Mouse (Mus musculus) forebrain, embryonic 15.5 days (tissue): ENCODE measurements around the gene Gm49416. TPM values are rescaled to one million over a fixed set of nuclear protein-coding genes. Genes with fewer than 3 reads are reported as not detected.
A peak's percentile ranks its signal among the peaks of the same experiment; 100 is the strongest.
"Not testable (repeated sequence)": the region's sequence is repeated elsewhere in the genome, so short reads cannot be mapped to it uniquely, and the experiment has no call there.

Source experiments
- ATAC-seq: fragments of 200-750 bp; cut with Nextera tagmentation; replicated peaks from 2 replicates; pipeline ENCODE4 v1.8.0; 2017; ENCODE audit warnings: mild to moderate bottlenecking, moderate TSS enrichment, moderate library complexity
- H3K27ac ChIP-seq: fragments of 300-500 bp; sonication (generic); replicated peaks from 2 replicates; pipeline ENCODE4 v1.5.1; 2015; ENCODE audit warnings: mild to moderate bottlenecking, inconsistent platforms
- H3K27me3 ChIP-seq: fragments of 300-500 bp; sonication (generic); 2 replicates; pipeline ENCODE4 v1.6.1; 2015; ENCODE audit warnings: inconsistent platforms
- H3K36me3 ChIP-seq: fragments of 300-500 bp; sonication (generic); 2 replicates; pipeline ENCODE4 v1.6.1; 2015; ENCODE audit warnings: mild to moderate bottlenecking, inconsistent platforms
- H3K4me1 ChIP-seq: fragments of 300-500 bp; sonication (generic); 2 replicates; pipeline ENCODE4 v1.6.1; 2015; ENCODE audit warnings: inconsistent platforms
- H3K4me2 ChIP-seq: fragments of 300-500 bp; sonication (generic); replicated peaks from 2 replicates; pipeline ENCODE4 v1.6.1; 2015; ENCODE audit warnings: mild to moderate bottlenecking, inconsistent platforms
- H3K4me3 ChIP-seq: fragments of 300-500 bp; sonication (generic); 2 replicates; pipeline ENCODE4 v1.5.1; 2015; ENCODE audit warnings: mild to moderate bottlenecking, inconsistent platforms
- H3K9ac ChIP-seq: fragments of 300-500 bp; sonication (generic); replicated peaks from 2 replicates; pipeline ENCODE4 v1.6.1; 2015; ENCODE audit warnings: mild to moderate bottlenecking, inconsistent platforms
- H3K9me3 ChIP-seq: fragments of 300-500 bp; sonication (generic); 2 replicates; pipeline ENCODE4 v1.6.1; 2016; ENCODE audit warnings: inconsistent platforms
- WGBS: fragments of 180-500 bp; shearing (Covaris S2); methylation state at CpG from one replicate; pipeline ENCODE4 v1.1.7; 2015; ENCODE audit warnings: mixed read lengths; 5-methylcytosine and 5-hydroxymethylcytosine counted together
- polyA plus RNA-seq: library from polyadenylated mRNA; unstranded; fragments of >200 nt; fragmentation: Nextera tagmentation; extraction: Ambion mirVana; gene quantifications from 2 replicates; pipeline ENCODE4 v1.2.1, GENCODE M21; 2015

Gene Gm49416
- polyA plus RNA-seq, 1 experiment from 2014 or later: 0.25 TPM

- Histone ChIP-seq H3K9me3 (no peaks in the 10 kb centered on the region), H3K9ac (no peak overlapping the region), H3K36me3 (peaks cover 12% of the 10 kb centered on the region), H3K4me1 (no peaks in the 10 kb centered on the region), H3K27me3 (no peaks in the 10 kb centered on the region), H3K4me3 (no peak overlapping the region), H3K27ac (no peak overlapping the region), H3K4me2 (no peak overlapping the region)
- ATAC-seq: no peak
- WGBS: 82% methylated on average over 3 of the region's 3 CpGs
These were observed 35.6 kb upstream of the Gm49416 start for GRCm38 (mm10) chr19:8853117-8853516.

GRCm38 (mm10) chr19:8857689-8858088 lies 31.0 kb upstream of the Gm49416 start:
- WGBS: 50% methylated on average over 4 of the region's 4 CpGs
- H3K27ac ChIP-seq: no peak overlapping the region
- H3K4me3 ChIP-seq: no peak overlapping the region
- no peak overlapping the region for H3K9ac ChIP-seq
- no peaks in the 10 kb centered on the region for H3K27me3 ChIP-seq
- H3K4me1 ChIP-seq: no peaks in the 10 kb centered on the region
- H3K36me3 ChIP-seq: no peaks in the 10 kb centered on the region
- ATAC-seq: no peak
- H3K4me2 ChIP-seq: no peak overlapping the region
- no peaks in the 10 kb centered on the region for H3K9me3 ChIP-seq

GRCm38 (mm10) chr19:8859018-8859417 lies 29.7 kb upstream of the Gm49416 start:
- H3K4me2 ChIP-seq: no peak overlapping the region
- no peak overlapping the region for H3K4me3 ChIP-seq
- H3K36me3 ChIP-seq: no peaks in the 10 kb centered on the region
- no peak overlapping the region for H3K9ac ChIP-seq
- no peaks in the 10 kb centered on the region for H3K4me1 ChIP-seq
- no peaks in the 10 kb centered on the region for H3K27me3 ChIP-seq
- no peak overlapping the region for H3K27ac ChIP-seq
- no peak for ATAC-seq
- 16% methylated on average over 1 of the region's 1 CpGs for WGBS
- H3K9me3 ChIP-seq: no peaks in the 10 kb centered on the region

- ATAC-seq: no peak
- 84% methylated on average over 6 of the region's 6 CpGs for WGBS
- H3K36me3 ChIP-seq: no peaks in the 10 kb centered on the region
- H3K27ac ChIP-seq: no peak overlapping the region
- H3K9me3 ChIP-seq: no peaks in the 10 kb centered on the region
- H3K4me2 ChIP-seq: no peak overlapping the region
- no peak overlapping the region for H3K9ac ChIP-seq
- H3K4me3 ChIP-seq: no peak overlapping the region
- no peaks in the 10 kb centered on the region for H3K27me3 ChIP-seq
- H3K4me1 ChIP-seq: no peaks in the 10 kb centered on the region
These were observed 24.5 kb upstream of the Gm49416 start for GRCm38 (mm10) chr19:8864265-8864664.

GRCm38 (mm10) chr19:8870381-8870780 lies 18.3 kb upstream of the Gm49416 start:
- H3K4me3 ChIP-seq, ATAC-seq, H3K9me3 ChIP-seq, H3K9ac ChIP-seq, H3K27ac ChIP-seq, H3K4me2 ChIP-seq, H3K27me3 ChIP-seq: not testable (repeated sequence)
- Histone ChIP-seq H3K4me1 (peaks cover 18% of the 10 kb centered on the region), H3K36me3 (peaks cover 22% of the 10 kb centered on the region)
- 71% methylated on average over 3 of the region's 3 CpGs for WGBS

- peak; percentile 53 for ATAC-seq
These were observed 17.9 kb upstream of the Gm49416 start for GRCm38 (mm10) chr19:8870838-8871237.

GRCm38 (mm10) chr19:8871267-8872186 lies 17.2 kb upstream of the Gm49416 start, which contains the start of gene Ubxn1:
TSS of gene Ubxn1 (plus strand) at chr19:8871496.
- Histone ChIP-seq H3K9ac (peak within 1 kb of the TSS; percentile 86), H3K27ac (peak within 1 kb of the TSS; percentile 66), H3K36me3 (peaks cover 32% of the 10 kb centered on the region), H3K27me3 (no peaks in the 10 kb centered on the region), H3K9me3 (no peaks in the 10 kb centered on the region), H3K4me2 (peak within 1 kb of the TSS; percentile 91), H3K4me1 (peaks cover 18% of the 10 kb centered on the region), H3K4me3 (peak within 1 kb of the TSS; percentile 70)
- ATAC-seq: peak; percentile 97
- 1% methylated on average over 59 of the region's 59 CpGs for WGBS

More at GRCm38 (mm10) chr19:8870838-8871237, 17.9 kb upstream of the Gm49416 start:
- Histone ChIP-seq H3K36me3 (peaks cover 27% of the 10 kb centered on the region), H3K27ac (peak overlapping the region; percentile 61), H3K4me2 (peak overlapping the region; percentile 91), H3K9me3 (no peaks in the 10 kb centered on the region), H3K27me3 (no peaks in the 10 kb centered on the region), H3K4me1 (peaks cover 18% of the 10 kb centered on the region), H3K9ac (peak overlapping the region; percentile 86), H3K4me3 (peak overlapping the region; percentile 70)
- 57% methylated on average over 9 of the region's 9 CpGs for WGBS

GRCm38 (mm10) chr19:8872266-8872840 lies 16.4 kb upstream of the Gm49416 start:
- Histone ChIP-seq H3K9me3 (no peaks in the 10 kb centered on the region), H3K9ac (peak overlapping the region; percentile 86), H3K36me3 (peaks cover 38% of the 10 kb centered on the region), H3K4me2 (peak overlapping the region; percentile 91), H3K4me3 (peak overlapping the region; percentile 70), H3K4me1 (peaks cover 18% of the 10 kb centered on the region), H3K27me3 (no peaks in the 10 kb centered on the region), H3K27ac (no peak overlapping the region)
- 82% methylated on average over 10 of the region's 10 CpGs for WGBS
- no peak for ATAC-seq

- H3K4me3 ChIP-seq: no peak overlapping the region
- WGBS: 97% methylated on average over 7 of the region's 7 CpGs
- peaks cover 39% of the 10 kb centered on the region for H3K36me3 ChIP-seq
- no peak for ATAC-seq
- H3K27ac ChIP-seq: no peak overlapping the region
- no peaks in the 10 kb centered on the region for H3K9me3 ChIP-seq
- H3K4me2 ChIP-seq: no peak overlapping the region
- peaks cover 26% of the 10 kb centered on the region for H3K4me1 ChIP-seq
- H3K9ac ChIP-seq: no peak overlapping the region
- H3K27me3 ChIP-seq: no peaks in the 10 kb centered on the region
These were observed 13.7 kb upstream of the Gm49416 start for GRCm38 (mm10) chr19:8875031-8875430.

- under 1% methylated on average over 42 of the region's 42 CpGs for WGBS
- Histone ChIP-seq H3K9me3 (no peaks in the 10 kb centered on the region), H3K36me3 (peaks cover 16% of the 10 kb centered on the region), H3K27ac (peak within 1 kb of the TSS; percentile 53), H3K4me3 (peak within 1 kb of the TSS; percentile 53), H3K4me1 (peaks cover 12% of the 10 kb centered on the region), H3K4me2 (peak within 1 kb of the TSS; percentile 80), H3K9ac (peak within 1 kb of the TSS; percentile 83), H3K27me3 (no peaks in the 10 kb centered on the region)
- ATAC-seq: peak; percentile 97
These were observed 8.3 kb upstream of the Gm49416 start, which contains the start of gene Uqcc3 for GRCm38 (mm10) chr19:8880311-8881033. TSS of gene Uqcc3 (minus strand) at chr19:8880923.

GRCm38 (mm10) chr19:8881034-8881392 lies 7.7 kb upstream of the Gm49416 start:
- no peak overlapping the region for H3K27ac ChIP-seq

GRCm38 (mm10) chr19:8883616-8884015 lies 5.1 kb upstream of the Gm49416 start, which contains the start of the genes Lbhd1 and Gm49403:
TSS of gene Lbhd1 (plus strand) at chr19:8883732.
TSS of gene Gm49403 (plus strand) at chr19:8883930.
- no peak for ATAC-seq
- Histone ChIP-seq H3K9me3 (no peaks in the 10 kb centered on the region), H3K4me2 (no peak within 1 kb of the TSS), H3K4me1 (peaks cover 24% of the 10 kb centered on the region), H3K9ac (no peak within 1 kb of the TSS), H3K4me3 (no peak within 1 kb of the TSS), H3K27me3 (no peaks in the 10 kb centered on the region), H3K27ac (no peak within 1 kb of the TSS), H3K36me3 (no peaks in the 10 kb centered on the region)
- 79% methylated on average over 3 of the region's 3 CpGs for WGBS

More at GRCm38 (mm10) chr19:8881034-8881392, 7.7 kb upstream of the Gm49416 start:
- Histone ChIP-seq H3K36me3 (peaks cover 11% of the 10 kb centered on the region), H3K9ac (peak overlapping the region; percentile 83), H3K4me1 (peaks cover 12% of the 10 kb centered on the region), H3K9me3 (no peaks in the 10 kb centered on the region), H3K4me2 (peak overlapping the region; percentile 80), H3K4me3 (peak overlapping the region; percentile 53), H3K27me3 (no peaks in the 10 kb centered on the region)
- 12% methylated on average over 3 of the region's 3 CpGs for WGBS
- peak; percentile 17; the same call in 1 of the 2 replicates for ATAC-seq
